Mouse (Mus musculus): ENCODE results near the gene Dnajc5. TPM values are rescaled to one million over a fixed set of nuclear protein-coding genes. Genes with fewer than 3 reads are reported as not detected.

The Dnajc5 gene
- polyA plus RNA-seq, 2 experiments, result 72.5 to 75.7 TPM

- no peak for DNase-seq (ENCODE audit: low spot score)
- Histone ChIP-seq H3K27ac (replicated peaks; ENCODE audit: low read depth, low read length) (no peak overlapping the region), H3K9me3 (ENCODE audit: control insufficient read depth, low read length) (no peaks in the 10 kb centered on the region), H3K36me3 (ENCODE audit: control insufficient read depth, insufficient read depth, low read length) (peaks cover 21% of the 10 kb centered on the region), H3K27me3 (ENCODE audit: control insufficient read depth, insufficient read depth, low read length) (no peaks in the 10 kb centered on the region), H3K4me1 (ENCODE audit: control insufficient read depth, insufficient read depth, low read length) (no peaks in the 10 kb centered on the region), H3K9ac (ENCODE audit: low read depth, low read length, severe bottlenecking) (no peak overlapping the region), H3K4me2 (replicated peaks; ENCODE audit: low read depth, low read length, severe bottlenecking) (no peak overlapping the region), H3K4me3 (replicated peaks; ENCODE audit: low read length) (no peak overlapping the region)
- WGBS, result 93% methylated on average over 7 of the region's 7 CpGs
- TF ChIP-seq POLR2A (IDR thresholded peaks at IDR 0.05; ENCODE audit: borderline replicate concordance, extremely low read depth, insufficient read depth, insufficient read length), result no peak
- ATAC-seq (ENCODE audit: low FRiP score, low read depth), result no peak
These were observed 54.7 kb downstream of the Dnajc5 start for GRCm38 (mm10) chr2:181574921-181575545.

DNA sequence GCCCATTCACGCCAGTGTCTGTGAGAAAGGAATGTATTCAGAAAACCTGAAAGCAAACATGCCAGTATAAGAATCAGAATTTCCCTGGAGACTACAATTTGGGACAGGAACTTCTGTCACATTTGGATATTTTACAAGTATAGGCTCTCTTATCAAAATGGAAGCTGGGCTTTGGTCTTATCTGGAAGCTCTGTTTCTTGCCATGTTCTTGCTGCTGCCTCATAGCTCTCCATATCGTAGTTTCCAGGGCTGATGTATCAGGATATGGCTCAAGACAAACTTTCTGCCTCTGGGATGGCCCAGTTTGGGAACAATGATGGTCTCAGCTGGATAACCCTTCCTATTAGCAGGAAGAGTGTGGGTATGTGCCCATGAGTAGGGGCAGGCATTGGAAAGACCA is 56.3 kb downstream of the Dnajc5 start:
- Histone ChIP-seq H3K4me1 (ENCODE audit: control insufficient read depth, insufficient read depth, low read length) (peaks cover 4% of the 10 kb centered on the region; the same call in 1 of the 2 replicates), H3K27me3 (ENCODE audit: control insufficient read depth, insufficient read depth, low read length) (no peaks in the 10 kb centered on the region), H3K4me2 (replicated peaks; ENCODE audit: low read depth, low read length, severe bottlenecking) (no peak overlapping the region), H3K27ac (replicated peaks; ENCODE audit: low read depth, low read length) (no peak overlapping the region), H3K36me3 (ENCODE audit: control insufficient read depth, insufficient read depth, low read length) (peaks cover 21% of the 10 kb centered on the region), H3K9ac (ENCODE audit: low read depth, low read length, severe bottlenecking) (no peak overlapping the region), H3K9me3 (ENCODE audit: control insufficient read depth, low read length) (no peaks in the 10 kb centered on the region), H3K4me3 (replicated peaks; ENCODE audit: low read length) (no peak overlapping the region)
- DNase-seq (ENCODE audit: low spot score), result no peak
- TF ChIP-seq POLR2A (IDR thresholded peaks at IDR 0.05; ENCODE audit: borderline replicate concordance, extremely low read depth, insufficient read depth, insufficient read length), result no peak
- WGBS, result 96% methylated on average over 2 of the region's 2 CpGs
- no peak for ATAC-seq (ENCODE audit: low FRiP score, low read depth)

- Histone ChIP-seq H3K4me3 (replicated peaks; ENCODE audit: low read length) (no peak overlapping the region), H3K9me3 (ENCODE audit: control insufficient read depth, low read length) (no peaks in the 10 kb centered on the region), H3K9ac (ENCODE audit: low read depth, low read length, severe bottlenecking) (no peak overlapping the region), H3K27me3 (ENCODE audit: control insufficient read depth, insufficient read depth, low read length) (no peaks in the 10 kb centered on the region), H3K36me3 (ENCODE audit: control insufficient read depth, insufficient read depth, low read length) (peaks cover 17% of the 10 kb centered on the region), H3K27ac (replicated peaks; ENCODE audit: low read depth, low read length) (no peak overlapping the region), H3K4me2 (replicated peaks; ENCODE audit: low read depth, low read length, severe bottlenecking) (no peak overlapping the region), H3K4me1 (ENCODE audit: control insufficient read depth, insufficient read depth, low read length) (peaks cover 4% of the 10 kb centered on the region; the same call in 1 of the 2 replicates)
- ATAC-seq (ENCODE audit: low FRiP score, low read depth) (no peak), DNase-seq (ENCODE audit: low spot score) (no peak)
- WGBS, result 82% methylated on average over 2 of the region's 2 CpGs
- no peak for TF ChIP-seq POLR2A (IDR thresholded peaks at IDR 0.05; ENCODE audit: borderline replicate concordance, extremely low read depth, insufficient read depth, insufficient read length)
These were observed 56.8 kb downstream of the Dnajc5 start for GRCm38 (mm10) chr2:181577126-181577525.

GRCm38 (mm10) chr2:181577981-181578581 is 57.8 kb downstream of the Dnajc5 start:
- Histone ChIP-seq H3K4me2 (replicated peaks; ENCODE audit: low read depth, low read length, severe bottlenecking) (no peak overlapping the region), H3K4me3 (replicated peaks; ENCODE audit: low read length) (no peak overlapping the region), H3K4me1 (ENCODE audit: control insufficient read depth, insufficient read depth, low read length) (peaks cover 4% of the 10 kb centered on the region; the same call in 1 of the 2 replicates), H3K27me3 (ENCODE audit: control insufficient read depth, insufficient read depth, low read length) (no peaks in the 10 kb centered on the region), H3K9me3 (ENCODE audit: control insufficient read depth, low read length) (no peaks in the 10 kb centered on the region), H3K9ac (ENCODE audit: low read depth, low read length, severe bottlenecking) (no peak overlapping the region; the same call in 1 of the 2 replicates), H3K27ac (replicated peaks; ENCODE audit: low read depth, low read length) (no peak overlapping the region), H3K36me3 (ENCODE audit: control insufficient read depth, insufficient read depth, low read length) (peaks cover 12% of the 10 kb centered on the region)
- no peak for TF ChIP-seq POLR2A (IDR thresholded peaks at IDR 0.05; ENCODE audit: borderline replicate concordance, extremely low read depth, insufficient read depth, insufficient read length)
- no peak for ATAC-seq (ENCODE audit: low FRiP score, low read depth)
- 87% methylated on average over 7 of the region's 7 CpGs for WGBS
- DNase-seq (ENCODE audit: low spot score), result no peak

- ATAC-seq (ENCODE audit: low FRiP score, low read depth) (no peak), DNase-seq (ENCODE audit: low spot score) (no peak)
- Histone ChIP-seq H3K4me1 (ENCODE audit: control insufficient read depth, insufficient read depth, low read length) (peaks cover 4% of the 10 kb centered on the region; the same call in 1 of the 2 replicates), H3K4me3 (replicated peaks; ENCODE audit: low read length) (no peak overlapping the region), H3K27ac (replicated peaks; ENCODE audit: low read depth, low read length) (no peak overlapping the region), H3K9ac (ENCODE audit: low read depth, low read length, severe bottlenecking) (no peak overlapping the region), H3K9me3 (ENCODE audit: control insufficient read depth, low read length) (no peaks in the 10 kb centered on the region), H3K27me3 (ENCODE audit: control insufficient read depth, insufficient read depth, low read length) (no peaks in the 10 kb centered on the region), H3K36me3 (ENCODE audit: control insufficient read depth, insufficient read depth, low read length) (peaks cover 17% of the 10 kb centered on the region), H3K4me2 (replicated peaks; ENCODE audit: low read depth, low read length, severe bottlenecking) (no peak overlapping the region)
- no peak for TF ChIP-seq POLR2A (IDR thresholded peaks at IDR 0.05; ENCODE audit: borderline replicate concordance, extremely low read depth, insufficient read depth, insufficient read length)
- 76% methylated on average over 5 of the region's 5 CpGs for WGBS
These were observed 58.7 kb downstream of the Dnajc5 start for GRCm38 (mm10) chr2:181578790-181579618.
